Mouse (Mus musculus): Measurements from ENCODE around the gene Stmn1. TPM values are rescaled to one million over a fixed set of nuclear protein-coding genes. Genes with fewer than 3 reads are reported as not detected.

Stmn1 gene
- polyA plus RNA-seq, 1 experiment from 2014 or later, result 7,624 TPM

- Histone ChIP-seq H3K27me3 (replicated peaks; ENCODE audit: control insufficient read depth, insufficient read depth, low read length) (no peaks in the 10 kb centered on the region), H3K9me3 (replicated peaks; ENCODE audit: control insufficient read depth, low read length) (no peaks in the 10 kb centered on the region), H3K4me1 (ENCODE audit: control insufficient read depth, insufficient read depth, low read length) (peaks cover 8% of the 10 kb centered on the region), H3K9ac (ENCODE audit: low read length) (no peak overlapping the region), H3K27ac (ENCODE audit: low read depth, low read length) (no peak overlapping the region), H3K4me2 (ENCODE audit: low read length) (peak overlapping the region; percentile 83), H3K36me3 (ENCODE audit: control insufficient read depth, insufficient read depth, low read length) (no peaks in the 10 kb centered on the region), H3K4me3 (ENCODE audit: low read depth, low read length) (no peak overlapping the region)
- ATAC-seq (peak; percentile 30), DNase-seq (ENCODE audit: low spot score) (no peak)
- WGBS, result 74% methylated on average over 4 of the region's 4 CpGs
Measured at GRCm38 (mm10) chr4:134510396-134510795, 42.3 kb downstream of the Stmn1 start.

- ATAC-seq, result peak; percentile 97
- Histone ChIP-seq H3K4me2 (ENCODE audit: low read length) (peak within 1 kb of the TSS; percentile 83), H3K9ac (ENCODE audit: low read length) (peak within 1 kb of the TSS; percentile 58), H3K27ac (ENCODE audit: low read depth, low read length) (no peak within 1 kb of the TSS), H3K9me3 (replicated peaks; ENCODE audit: control insufficient read depth, low read length) (no peaks in the 10 kb centered on the region), H3K36me3 (ENCODE audit: control insufficient read depth, insufficient read depth, low read length) (no peaks in the 10 kb centered on the region), H3K4me1 (ENCODE audit: control insufficient read depth, insufficient read depth, low read length) (peaks cover 8% of the 10 kb centered on the region), H3K27me3 (replicated peaks; ENCODE audit: control insufficient read depth, insufficient read depth, low read length) (no peaks in the 10 kb centered on the region), H3K4me3 (ENCODE audit: low read depth, low read length) (peak within 1 kb of the TSS; percentile 50)
- under 1% methylated on average over 42 of the region's 42 CpGs for WGBS
- DNase-seq (ENCODE audit: low spot score), result peak; percentile 97
Measured at GRCm38 (mm10) chr4:134510845-134511411, 42.8 kb downstream of the Stmn1 start, which contains the start of gene Aunip. Gene Aunip, plus strand, starts transcription at chr4:134510999.

GRCm38 (mm10) chr4:134511730-134512129 lies 43.6 kb downstream of the Stmn1 start:
- H3K9ac ChIP-seq (ENCODE audit: low read length), result peak overlapping the region; percentile 58
- H3K9me3 ChIP-seq (replicated peaks; ENCODE audit: control insufficient read depth, low read length), result no peaks in the 10 kb centered on the region
- no peaks in the 10 kb centered on the region for H3K27me3 ChIP-seq (replicated peaks; ENCODE audit: control insufficient read depth, insufficient read depth, low read length)
- ATAC-seq (no peak), DNase-seq (ENCODE audit: low spot score) (no peak)
- 75% methylated on average over 6 of the region's 6 CpGs for WGBS
- H3K4me2 ChIP-seq (ENCODE audit: low read length), result peak overlapping the region; percentile 83
- no peaks in the 10 kb centered on the region for H3K36me3 ChIP-seq (ENCODE audit: control insufficient read depth, insufficient read depth, low read length)
- no peak overlapping the region for H3K27ac ChIP-seq (ENCODE audit: low read depth, low read length)
- peaks cover 8% of the 10 kb centered on the region for H3K4me1 ChIP-seq (ENCODE audit: control insufficient read depth, insufficient read depth, low read length)
- peak overlapping the region; percentile 50 for H3K4me3 ChIP-seq (ENCODE audit: low read depth, low read length)

- Histone ChIP-seq H3K4me1 (ENCODE audit: control insufficient read depth, insufficient read depth, low read length) (peaks cover 8% of the 10 kb centered on the region), H3K9ac (ENCODE audit: low read length) (peak overlapping the region; percentile 10; the same call in 1 of the 2 replicates), H3K4me3 (ENCODE audit: low read depth, low read length) (no peak overlapping the region), H3K4me2 (ENCODE audit: low read length) (peak overlapping the region; percentile 31), H3K9me3 (replicated peaks; ENCODE audit: control insufficient read depth, low read length) (no peaks in the 10 kb centered on the region), H3K36me3 (ENCODE audit: control insufficient read depth, insufficient read depth, low read length) (no peaks in the 10 kb centered on the region), H3K27ac (ENCODE audit: low read depth, low read length) (no peak overlapping the region), H3K27me3 (replicated peaks; ENCODE audit: control insufficient read depth, insufficient read depth, low read length) (no peaks in the 10 kb centered on the region)
- DNase-seq (ENCODE audit: low spot score) (peak; percentile 61), ATAC-seq (no peak)
- WGBS, result 30% methylated on average over 15 of the region's 15 CpGs
Measured at GRCm38 (mm10) chr4:134512798-134513197, 44.7 kb downstream of the Stmn1 start.

GRCm38 (mm10) chr4:134514309-134514930 lies 46.3 kb downstream of the Stmn1 start:
- H3K27me3 ChIP-seq (replicated peaks; ENCODE audit: control insufficient read depth, insufficient read depth, low read length), result no peaks in the 10 kb centered on the region
- no peak overlapping the region for H3K4me2 ChIP-seq (ENCODE audit: low read length)
- H3K27ac ChIP-seq (ENCODE audit: low read depth, low read length), result no peak overlapping the region
- H3K9ac ChIP-seq (ENCODE audit: low read length), result no peak overlapping the region; the same call in 1 of the 2 replicates
- H3K4me3 ChIP-seq (ENCODE audit: low read depth, low read length), result no peak overlapping the region
- peaks cover 8% of the 10 kb centered on the region for H3K4me1 ChIP-seq (ENCODE audit: control insufficient read depth, insufficient read depth, low read length)
- DNase-seq (ENCODE audit: low spot score) (no peak), ATAC-seq (no peak)
- WGBS, result 90% methylated on average over 11 of the region's 11 CpGs
- no peaks in the 10 kb centered on the region for H3K36me3 ChIP-seq (ENCODE audit: control insufficient read depth, insufficient read depth, low read length)
- no peaks in the 10 kb centered on the region for H3K9me3 ChIP-seq (replicated peaks; ENCODE audit: control insufficient read depth, low read length)

GRCm38 (mm10) chr4:134515614-134516013 lies 47.5 kb downstream of the Stmn1 start:
- H3K4me3 ChIP-seq (ENCODE audit: low read depth, low read length), result no peak overlapping the region
- H3K4me1 ChIP-seq (ENCODE audit: control insufficient read depth, insufficient read depth, low read length), result peaks cover 8% of the 10 kb centered on the region
- no peak overlapping the region for H3K4me2 ChIP-seq (ENCODE audit: low read length)
- no peak overlapping the region for H3K9ac ChIP-seq (ENCODE audit: low read length)
- H3K27ac ChIP-seq (ENCODE audit: low read depth, low read length), result no peak overlapping the region
- H3K36me3 ChIP-seq (ENCODE audit: control insufficient read depth, insufficient read depth, low read length), result no peaks in the 10 kb centered on the region
- 80% methylated on average over 7 of the region's 7 CpGs for WGBS
- H3K9me3 ChIP-seq (replicated peaks; ENCODE audit: control insufficient read depth, low read length), result no peaks in the 10 kb centered on the region
- no peak for DNase-seq (ENCODE audit: low spot score)
- H3K27me3 ChIP-seq (replicated peaks; ENCODE audit: control insufficient read depth, insufficient read depth, low read length), result no peaks in the 10 kb centered on the region
- ATAC-seq, result no peak

GRCm38 (mm10) chr4:134516981-134517380 lies 48.9 kb downstream of the Stmn1 start:
- H3K27me3 ChIP-seq (replicated peaks; ENCODE audit: control insufficient read depth, insufficient read depth, low read length), result no peaks in the 10 kb centered on the region
- H3K36me3 ChIP-seq (ENCODE audit: control insufficient read depth, insufficient read depth, low read length), result 0 out of 2 replicates have a peak, but pooled peaks cover 5% of the 10 kb centered on the region
- no peak overlapping the region for H3K4me2 ChIP-seq (ENCODE audit: low read length)
- H3K9ac ChIP-seq (ENCODE audit: low read length), result no peak overlapping the region
- ATAC-seq, result no peak
- no peak overlapping the region for H3K4me3 ChIP-seq (ENCODE audit: low read depth, low read length)
- H3K9me3 ChIP-seq (replicated peaks; ENCODE audit: control insufficient read depth, low read length), result no peaks in the 10 kb centered on the region
- 86% methylated on average over 8 of the region's 8 CpGs for WGBS
- no peaks in the 10 kb centered on the region for H3K4me1 ChIP-seq (ENCODE audit: control insufficient read depth, insufficient read depth, low read length)
- no peak for DNase-seq (ENCODE audit: low spot score)
- no peak overlapping the region for H3K27ac ChIP-seq (ENCODE audit: low read depth, low read length)

- no peak overlapping the region for H3K4me2 ChIP-seq (ENCODE audit: low read length)
- WGBS, result 86% methylated on average over 10 of the region's 10 CpGs
- H3K36me3 ChIP-seq (ENCODE audit: control insufficient read depth, insufficient read depth, low read length), result 0 out of 2 replicates have a peak, but pooled peaks cover 5% of the 10 kb centered on the region
- no peak for ATAC-seq
- DNase-seq (ENCODE audit: low spot score), result no peak
- no peak overlapping the region for H3K4me3 ChIP-seq (ENCODE audit: low read depth, low read length)
- no peak overlapping the region for H3K27ac ChIP-seq (ENCODE audit: low read depth, low read length)
- no peak overlapping the region for H3K9ac ChIP-seq (ENCODE audit: low read length)
- no peaks in the 10 kb centered on the region for H3K4me1 ChIP-seq (ENCODE audit: control insufficient read depth, insufficient read depth, low read length)
- no peaks in the 10 kb centered on the region for H3K27me3 ChIP-seq (replicated peaks; ENCODE audit: control insufficient read depth, insufficient read depth, low read length)
- no peaks in the 10 kb centered on the region for H3K9me3 ChIP-seq (replicated peaks; ENCODE audit: control insufficient read depth, low read length)
Measured at GRCm38 (mm10) chr4:134517719-134518118, 49.6 kb downstream of the Stmn1 start.

- H3K9me3 ChIP-seq (replicated peaks; ENCODE audit: control insufficient read depth, low read length), result no peaks in the 10 kb centered on the region
- H3K4me3 ChIP-seq (ENCODE audit: low read depth, low read length), result no peak overlapping the region
- ATAC-seq, result no peak
- no peak overlapping the region for H3K4me2 ChIP-seq (ENCODE audit: low read length)
- H3K9ac ChIP-seq (ENCODE audit: low read length), result no peak overlapping the region
- 0 out of 2 replicates have a peak, but pooled peaks cover 5% of the 10 kb centered on the region for H3K36me3 ChIP-seq (ENCODE audit: control insufficient read depth, insufficient read depth, low read length)
- H3K27ac ChIP-seq (ENCODE audit: low read depth, low read length), result no peak overlapping the region
- no peak for DNase-seq (ENCODE audit: low spot score)
- no peaks in the 10 kb centered on the region for H3K4me1 ChIP-seq (ENCODE audit: control insufficient read depth, insufficient read depth, low read length)
- 82% methylated on average over 4 of the region's 4 CpGs for WGBS
- H3K27me3 ChIP-seq (replicated peaks; ENCODE audit: control insufficient read depth, insufficient read depth, low read length), result no peaks in the 10 kb centered on the region
Measured at GRCm38 (mm10) chr4:134518541-134518940, 50.4 kb downstream of the Stmn1 start.

Data from forebrain, embryonic 14.5 days (tissue).